Mouse (Mus musculus): ENCODE data around the gene Mustn1. TPM values are rescaled to one million over a fixed set of nuclear protein-coding genes. Genes with fewer than 3 reads are reported as not detected.
A peak's percentile ranks its signal among the peaks of the same experiment; 100 is the strongest.

The Mustn1 gene
- polyA plus RNA-seq, 1 experiment from 2014 or later = 0.94 TPM

DNA sequence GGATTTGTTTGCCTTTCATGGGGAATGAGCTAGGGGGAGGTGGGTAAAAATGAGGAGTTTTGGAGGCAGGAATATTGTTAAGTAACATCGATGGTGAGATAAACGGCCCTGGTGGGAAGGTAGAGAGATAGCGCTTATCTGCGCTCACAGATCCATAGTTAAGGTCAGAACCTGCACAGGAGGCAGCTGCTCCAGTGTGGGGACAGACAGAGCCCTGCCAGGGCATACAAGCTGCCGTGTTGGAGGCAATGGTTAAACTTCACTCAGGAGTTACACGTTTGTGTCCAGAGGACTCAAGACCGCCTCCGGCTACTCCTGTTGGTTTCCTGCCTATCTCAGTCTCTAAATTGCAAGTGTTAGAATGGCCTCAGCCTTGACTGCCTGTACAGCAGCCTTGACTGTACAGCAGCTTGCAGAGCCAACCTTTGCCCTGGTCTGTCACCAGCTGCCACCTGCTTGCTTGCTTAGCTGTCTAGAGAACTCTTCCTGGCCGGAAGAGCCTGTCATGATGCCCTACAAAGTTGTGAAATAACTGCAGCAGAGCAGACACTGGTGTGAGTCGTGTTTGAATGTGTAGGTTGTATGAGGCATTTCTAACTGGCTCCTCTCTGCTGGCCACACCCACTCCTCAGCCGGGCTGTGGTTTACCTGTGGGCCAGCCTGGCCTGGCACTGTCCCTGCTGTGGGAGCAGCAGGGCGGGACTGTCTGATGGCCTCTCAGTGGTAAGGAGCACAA lies 3.7 kb upstream of the Mustn1 start:
- no peak overlapping the region for H3K4me3 ChIP-seq (ENCODE audit: low read depth, low read length)
- no peak overlapping the region for H3K27ac ChIP-seq (ENCODE audit: low read depth, low read length)
- ATAC-seq (ENCODE audit: low FRiP score) = no peak
- H3K36me3 ChIP-seq (ENCODE audit: control insufficient read depth, insufficient read depth, low read length) = no peaks in the 10 kb centered on the region; the same call in 1 of the 2 replicates
- no peak for DNase-seq (ENCODE audit: low spot score)
- no peaks in the 10 kb centered on the region for H3K9me3 ChIP-seq (ENCODE audit: control insufficient read depth, low read length)
- no peak overlapping the region for H3K9ac ChIP-seq (ENCODE audit: low read depth, low read length)
- no peaks in the 10 kb centered on the region for H3K4me1 ChIP-seq (replicated peaks; ENCODE audit: control insufficient read depth, insufficient read depth, low read length)
- no peaks in the 10 kb centered on the region for H3K27me3 ChIP-seq (ENCODE audit: control insufficient read depth, insufficient read depth, low read length)
- WGBS = 87% methylated on average over 12 of the region's 12 CpGs
- no peak overlapping the region for H3K4me2 ChIP-seq (replicated peaks; ENCODE audit: low read depth, low read length)

DNA sequence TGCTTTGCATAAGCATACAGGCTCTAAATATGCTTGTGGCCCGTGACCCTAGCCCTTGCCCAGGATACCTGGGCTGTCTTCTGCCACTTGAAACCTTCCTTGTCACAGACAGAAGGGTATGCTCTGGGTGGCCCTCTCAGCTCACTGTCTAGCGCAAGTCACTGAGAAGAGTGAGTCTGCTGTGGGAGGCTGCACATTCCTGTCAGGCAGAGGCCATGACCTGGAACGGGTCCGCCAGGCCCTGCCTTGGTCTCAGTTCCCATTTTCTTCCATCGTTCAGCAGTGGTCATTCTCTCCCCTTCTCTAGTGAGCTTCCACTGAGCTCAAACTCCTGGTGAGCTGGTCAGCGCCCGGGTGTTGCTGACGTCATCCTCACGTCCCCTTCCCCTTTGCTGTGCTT lies 3.0 kb upstream of the Mustn1 start:
- Histone ChIP-seq H3K4me3 (ENCODE audit: low read depth, low read length) (no peak overlapping the region), H3K9me3 (ENCODE audit: control insufficient read depth, low read length) (no peaks in the 10 kb centered on the region), H3K27ac (ENCODE audit: low read depth, low read length) (no peak overlapping the region), H3K4me2 (replicated peaks; ENCODE audit: low read depth, low read length) (no peak overlapping the region), H3K9ac (ENCODE audit: low read depth, low read length) (no peak overlapping the region), H3K27me3 (ENCODE audit: control insufficient read depth, insufficient read depth, low read length) (no peaks in the 10 kb centered on the region), H3K36me3 (ENCODE audit: control insufficient read depth, insufficient read depth, low read length) (no peaks in the 10 kb centered on the region; the same call in 1 of the 2 replicates), H3K4me1 (replicated peaks; ENCODE audit: control insufficient read depth, insufficient read depth, low read length) (no peaks in the 10 kb centered on the region)
- WGBS = 78% methylated on average over 9 of the region's 9 CpGs
- ATAC-seq (ENCODE audit: low FRiP score) (no peak), DNase-seq (ENCODE audit: low spot score) (no peak)

DNA sequence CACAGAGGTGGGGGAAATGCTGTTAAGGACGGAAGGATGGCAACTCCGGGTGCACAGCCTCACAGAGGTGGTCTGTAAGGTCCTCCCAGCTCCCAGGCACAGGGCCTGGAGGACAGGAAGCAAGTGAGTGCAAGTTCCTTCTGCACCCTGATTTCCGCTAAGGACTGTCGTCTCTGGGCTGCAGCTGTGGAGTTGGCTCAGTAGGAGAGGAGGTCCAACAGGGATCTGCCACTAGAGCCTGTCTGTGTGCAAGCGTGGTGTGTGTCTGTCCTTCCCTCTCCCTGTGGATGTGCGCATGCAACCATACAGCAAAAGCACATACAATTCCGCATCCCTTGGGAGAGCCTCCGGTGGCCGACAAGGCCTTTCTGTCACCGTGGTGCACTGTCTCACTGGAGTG lies 2.5 kb upstream of the Mustn1 start:
- 90% methylated on average over 10 of the region's 10 CpGs for WGBS
- Histone ChIP-seq H3K36me3 (ENCODE audit: control insufficient read depth, insufficient read depth, low read length) (no peaks in the 10 kb centered on the region; the same call in 1 of the 2 replicates), H3K27ac (ENCODE audit: low read depth, low read length) (no peak overlapping the region), H3K27me3 (ENCODE audit: control insufficient read depth, insufficient read depth, low read length) (no peaks in the 10 kb centered on the region), H3K4me3 (ENCODE audit: low read depth, low read length) (no peak overlapping the region), H3K9me3 (ENCODE audit: control insufficient read depth, low read length) (no peaks in the 10 kb centered on the region), H3K9ac (ENCODE audit: low read depth, low read length) (no peak overlapping the region), H3K4me1 (replicated peaks; ENCODE audit: control insufficient read depth, insufficient read depth, low read length) (no peaks in the 10 kb centered on the region), H3K4me2 (replicated peaks; ENCODE audit: low read depth, low read length) (no peak overlapping the region)
- ATAC-seq (ENCODE audit: low FRiP score) = no peak
- DNase-seq (ENCODE audit: low spot score) = no peak

DNA sequence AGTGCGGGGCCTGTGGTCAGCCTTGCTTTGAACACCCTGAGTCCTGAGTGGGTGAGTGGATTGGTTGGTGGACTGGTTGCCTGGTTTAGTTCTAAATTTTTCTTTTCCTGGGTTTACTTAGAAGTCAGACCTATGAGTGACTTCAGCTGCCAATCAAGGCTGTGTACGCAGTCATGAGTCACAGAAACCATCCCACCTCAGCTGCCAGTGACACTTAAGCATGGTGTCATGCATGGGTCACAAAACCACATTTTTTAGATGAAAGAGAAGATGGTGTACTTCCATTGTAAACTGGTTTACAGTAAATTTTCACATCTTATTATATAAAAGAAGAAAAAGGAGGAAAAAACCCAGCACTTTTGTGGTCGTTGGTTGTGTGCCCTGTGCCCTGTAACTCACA lies 1.2 kb upstream of the Mustn1 start:
- no peak for DNase-seq (ENCODE audit: low spot score)
- no peaks in the 10 kb centered on the region for H3K27me3 ChIP-seq (ENCODE audit: control insufficient read depth, insufficient read depth, low read length)
- H3K36me3 ChIP-seq (ENCODE audit: control insufficient read depth, insufficient read depth, low read length) = no peaks in the 10 kb centered on the region; the same call in 1 of the 2 replicates
- no peak for ATAC-seq (ENCODE audit: low FRiP score)
- 94% methylated on average over 3 of the region's 3 CpGs for WGBS
- H3K4me2 ChIP-seq (replicated peaks; ENCODE audit: low read depth, low read length) = no peak overlapping the region
- no peak overlapping the region for H3K9ac ChIP-seq (ENCODE audit: low read depth, low read length)
- no peaks in the 10 kb centered on the region for H3K4me1 ChIP-seq (replicated peaks; ENCODE audit: control insufficient read depth, insufficient read depth, low read length)
- H3K27ac ChIP-seq (ENCODE audit: low read depth, low read length) = no peak overlapping the region
- H3K9me3 ChIP-seq (ENCODE audit: control insufficient read depth, low read length) = no peaks in the 10 kb centered on the region
- no peak overlapping the region for H3K4me3 ChIP-seq (ENCODE audit: low read depth, low read length)

DNA sequence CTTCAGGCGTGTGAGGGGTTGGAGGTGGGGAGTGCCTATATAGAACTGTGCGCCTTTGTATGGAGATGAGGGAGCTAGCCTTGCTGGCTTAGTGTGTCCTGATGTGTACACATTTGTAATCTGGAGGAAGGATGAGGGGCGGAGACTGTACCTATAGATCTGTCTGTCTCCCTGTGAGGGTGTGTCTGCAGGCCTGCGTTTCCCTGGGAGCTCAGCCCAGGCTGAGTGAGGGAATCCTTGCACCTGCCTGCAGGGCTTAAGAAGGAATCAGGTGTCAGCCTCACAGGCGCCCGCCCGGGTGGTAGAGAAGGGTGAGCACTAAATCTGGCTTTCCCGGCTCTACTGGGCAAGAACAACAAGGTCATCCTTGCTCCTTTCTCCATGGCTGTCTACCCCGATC lies 794 bp downstream of the Mustn1 start:
- H3K4me1 ChIP-seq (replicated peaks; ENCODE audit: control insufficient read depth, insufficient read depth, low read length) = no peaks in the 10 kb centered on the region

DNA sequence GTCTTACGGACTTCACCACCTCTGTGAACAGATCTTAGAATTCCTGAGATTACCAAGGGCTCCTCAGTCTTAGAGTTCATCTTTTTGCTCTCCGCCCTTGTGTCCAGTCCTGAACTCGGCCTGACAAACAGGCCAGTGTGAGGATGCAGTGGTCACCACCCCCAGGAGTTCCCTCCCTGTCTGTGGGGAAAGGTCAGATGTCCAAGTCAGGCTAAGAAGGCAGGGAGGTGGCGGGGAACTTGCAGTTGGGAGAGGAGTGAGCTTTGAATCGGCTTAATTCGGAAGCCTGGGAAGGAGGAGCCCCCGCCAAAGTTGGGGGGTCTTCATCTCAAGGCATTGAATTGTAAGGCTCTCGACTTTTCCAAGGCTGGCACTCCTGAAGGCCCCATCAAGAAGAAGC lies 1.3 kb downstream of the Mustn1 start:
- no peak overlapping the region for H3K27ac ChIP-seq (ENCODE audit: low read depth, low read length)
- no peak for ATAC-seq (ENCODE audit: low FRiP score)
- no peak overlapping the region for H3K4me3 ChIP-seq (ENCODE audit: low read depth, low read length)
- H3K9ac ChIP-seq (ENCODE audit: low read depth, low read length) = no peak overlapping the region
- no peaks in the 10 kb centered on the region for H3K9me3 ChIP-seq (ENCODE audit: control insufficient read depth, low read length)
- no peaks in the 10 kb centered on the region for H3K4me1 ChIP-seq (replicated peaks; ENCODE audit: control insufficient read depth, insufficient read depth, low read length)
- 80% methylated on average over 8 of the region's 8 CpGs for WGBS
- no peaks in the 10 kb centered on the region for H3K27me3 ChIP-seq (ENCODE audit: control insufficient read depth, insufficient read depth, low read length)
- H3K4me2 ChIP-seq (replicated peaks; ENCODE audit: low read depth, low read length) = no peak overlapping the region
- H3K36me3 ChIP-seq (ENCODE audit: control insufficient read depth, insufficient read depth, low read length) = no peaks in the 10 kb centered on the region
- no peak for DNase-seq (ENCODE audit: low spot score)

More for the DNA sequence above, 794 bp downstream of the Mustn1 start:
- 73% methylated on average over 9 of the region's 9 CpGs for WGBS
- Histone ChIP-seq H3K27ac (ENCODE audit: low read depth, low read length) (no peak overlapping the region), H3K27me3 (ENCODE audit: control insufficient read depth, insufficient read depth, low read length) (no peaks in the 10 kb centered on the region), H3K9ac (ENCODE audit: low read depth, low read length) (no peak overlapping the region), H3K9me3 (ENCODE audit: control insufficient read depth, low read length) (no peaks in the 10 kb centered on the region), H3K36me3 (ENCODE audit: control insufficient read depth, insufficient read depth, low read length) (no peaks in the 10 kb centered on the region), H3K4me3 (ENCODE audit: low read depth, low read length) (no peak overlapping the region), H3K4me2 (replicated peaks; ENCODE audit: low read depth, low read length) (no peak overlapping the region)
- no peak for DNase-seq (ENCODE audit: low spot score)
- ATAC-seq (ENCODE audit: low FRiP score) = no peak

DNA sequence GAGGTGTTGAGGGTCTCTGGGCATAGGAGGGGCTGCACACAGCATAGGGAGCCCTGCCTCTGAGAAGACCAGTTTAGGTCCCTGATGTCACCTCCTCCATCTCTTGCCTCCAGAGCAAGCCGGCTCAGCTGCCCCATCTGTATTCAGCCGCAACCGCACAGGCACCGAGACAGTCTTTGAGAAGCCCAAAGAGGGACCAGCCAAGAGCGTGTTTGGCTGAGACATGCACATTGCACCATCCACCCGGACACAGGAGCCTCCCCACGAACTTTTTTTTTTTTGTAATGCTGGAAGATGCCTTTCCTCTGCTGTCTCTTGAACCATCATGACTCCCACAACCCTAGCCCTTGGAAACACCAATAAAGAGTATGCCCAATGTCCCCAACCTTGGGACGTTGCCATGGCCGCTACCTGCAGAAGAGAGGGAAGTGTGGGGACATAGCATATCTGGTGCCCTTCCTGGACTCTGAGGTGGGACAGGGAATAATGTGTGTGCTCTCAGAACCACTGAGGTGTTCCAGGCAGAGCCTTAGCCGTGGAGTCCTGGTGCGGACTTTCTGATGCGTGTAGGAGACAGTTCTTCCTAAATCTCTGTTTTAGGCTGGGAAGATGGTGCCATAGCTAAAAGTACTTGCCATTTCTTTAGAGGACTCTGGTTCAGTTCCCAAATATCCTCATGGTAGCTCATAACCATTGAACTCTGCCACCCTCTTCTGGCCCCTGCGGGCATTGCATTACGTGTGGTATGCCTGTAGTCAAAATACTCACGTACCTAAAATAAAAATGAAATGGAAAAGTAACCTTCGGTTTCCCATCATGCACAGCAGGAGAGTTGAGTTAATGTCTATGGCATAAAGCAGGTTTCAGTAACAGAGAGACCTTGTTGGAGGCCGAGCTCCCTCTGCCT lies 2.1 kb downstream of the Mustn1 start:
- H3K4me2 ChIP-seq (replicated peaks; ENCODE audit: low read depth, low read length) = no peak overlapping the region
- WGBS = 85% methylated on average over 17 of the region's 17 CpGs
- DNase-seq (ENCODE audit: low spot score) = peak; percentile 46

DNA sequence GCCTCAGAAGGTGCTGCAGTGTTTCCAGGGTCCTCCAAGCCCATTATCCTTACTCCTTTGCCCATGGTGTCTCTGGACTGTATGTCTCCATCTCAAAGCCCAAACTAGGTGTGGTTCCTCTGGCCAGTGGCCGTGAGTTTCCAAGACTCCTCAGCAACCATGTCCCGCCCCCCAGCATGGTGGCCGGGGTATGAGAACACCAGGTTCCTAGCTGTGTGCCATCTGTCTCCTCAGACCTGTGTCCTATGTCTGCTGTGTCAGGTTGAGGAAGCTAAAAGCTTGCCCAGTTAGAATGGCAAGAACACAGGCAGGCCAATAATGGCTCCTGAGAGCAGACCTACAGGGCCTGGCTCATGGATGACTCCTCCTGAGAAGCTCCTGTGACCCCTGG lies 2.7 kb downstream of the Mustn1 start:
- ATAC-seq (ENCODE audit: low FRiP score) (no peak), DNase-seq (ENCODE audit: low spot score) (no peak)
- no peaks in the 10 kb centered on the region for H3K27me3 ChIP-seq (ENCODE audit: control insufficient read depth, insufficient read depth, low read length)
- no peak overlapping the region for H3K9ac ChIP-seq (ENCODE audit: low read depth, low read length)
- H3K4me3 ChIP-seq (ENCODE audit: low read depth, low read length) = no peak overlapping the region
- H3K36me3 ChIP-seq (ENCODE audit: control insufficient read depth, insufficient read depth, low read length) = no peaks in the 10 kb centered on the region
- WGBS = 95% methylated on average over 3 of the region's 3 CpGs
- no peaks in the 10 kb centered on the region for H3K4me1 ChIP-seq (replicated peaks; ENCODE audit: control insufficient read depth, insufficient read depth, low read length)
- no peaks in the 10 kb centered on the region for H3K9me3 ChIP-seq (ENCODE audit: control insufficient read depth, low read length)
- H3K27ac ChIP-seq (ENCODE audit: low read depth, low read length) = no peak overlapping the region
- H3K4me2 ChIP-seq (replicated peaks; ENCODE audit: low read depth, low read length) = no peak overlapping the region

More for the DNA sequence above, 2.1 kb downstream of the Mustn1 start:
- Histone ChIP-seq H3K36me3 (ENCODE audit: control insufficient read depth, insufficient read depth, low read length) (no peaks in the 10 kb centered on the region), H3K4me3 (ENCODE audit: low read depth, low read length) (no peak overlapping the region), H3K27me3 (ENCODE audit: control insufficient read depth, insufficient read depth, low read length) (no peaks in the 10 kb centered on the region), H3K4me1 (replicated peaks; ENCODE audit: control insufficient read depth, insufficient read depth, low read length) (no peaks in the 10 kb centered on the region), H3K27ac (ENCODE audit: low read depth, low read length) (no peak overlapping the region), H3K9ac (ENCODE audit: low read depth, low read length) (no peak overlapping the region), H3K9me3 (ENCODE audit: control insufficient read depth, low read length) (no peaks in the 10 kb centered on the region)
- ATAC-seq (ENCODE audit: low FRiP score) = no peak

All from hindbrain, embryonic 11.5 days (tissue).